Mouse (Mus musculus) layer of hippocampus, adult 9-10 months (tissue): ENCODE measurements around the gene Six6.

Experiments used
- DNase-seq: peaks from one replicate; pipeline ENCODE4 v3.0.0; 2022; ENCODE audit warnings: low spot score

Six6 gene

DNA sequence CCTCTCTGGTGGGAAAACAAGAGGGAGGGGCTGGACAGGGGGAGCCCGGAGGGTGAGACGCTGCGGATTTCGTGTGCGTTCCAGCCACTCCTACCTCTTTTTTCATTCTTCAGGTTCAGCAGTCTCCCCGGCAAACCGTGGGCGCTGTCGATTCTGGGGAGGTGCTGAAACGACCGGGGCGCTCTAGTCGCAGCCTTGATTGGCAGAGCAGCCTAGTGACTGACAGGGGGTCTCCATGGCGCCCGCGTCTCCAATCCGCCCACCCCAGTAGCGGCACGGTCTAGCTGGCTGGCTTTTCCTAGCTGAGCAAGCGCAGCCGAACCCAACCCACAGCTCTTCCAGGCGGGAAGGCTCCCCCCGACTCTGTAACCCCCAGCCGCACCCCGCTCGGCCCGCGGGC, at the start of gene Six6:
TSS of gene Six6 (plus strand) at position 277 of the 400 bp plus-strand sequence.
- no peak for DNase-seq

DNA sequence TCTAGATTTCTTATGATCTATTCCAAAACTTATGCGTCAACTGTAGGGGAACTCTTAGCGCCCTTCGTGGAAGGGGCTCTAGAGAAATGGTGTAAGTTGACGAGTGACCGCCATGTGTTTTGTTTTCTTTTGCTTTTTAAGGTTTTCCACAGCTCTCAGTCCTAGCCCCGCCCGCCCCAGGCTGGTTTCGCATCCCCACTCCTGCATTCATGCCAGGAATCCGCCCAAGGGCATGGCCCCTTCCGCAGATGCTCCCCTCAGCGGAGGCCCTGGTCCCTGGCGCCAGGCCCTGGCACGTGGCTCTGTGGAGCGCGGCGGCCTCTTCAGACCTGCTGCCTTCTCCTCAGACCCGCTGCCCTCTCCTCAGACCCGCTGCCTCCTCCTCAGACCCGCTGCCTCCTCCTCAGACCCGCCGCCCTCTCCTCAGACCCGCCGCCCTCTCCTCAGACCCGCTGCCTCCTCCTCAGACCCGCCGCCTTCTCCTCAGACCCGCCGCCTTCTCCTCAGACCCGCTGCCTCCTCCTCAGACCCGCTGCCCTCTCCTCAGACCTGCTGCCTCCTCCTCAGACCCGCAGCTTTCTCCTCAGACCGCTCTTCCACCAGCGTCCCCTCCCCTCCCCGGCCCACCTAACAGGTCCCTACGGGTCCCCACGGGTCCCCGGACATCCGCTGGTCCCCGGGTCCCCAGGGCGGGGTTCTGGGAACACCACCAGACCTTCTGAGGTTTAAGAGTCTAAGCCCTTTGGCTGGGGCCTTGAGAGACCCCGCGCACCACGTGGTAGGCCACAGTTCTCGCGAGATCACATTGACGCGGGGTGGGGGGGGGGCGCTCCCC, 22.3 kb upstream of the Six6 start:
- DNase-seq, result no peak

DNA sequence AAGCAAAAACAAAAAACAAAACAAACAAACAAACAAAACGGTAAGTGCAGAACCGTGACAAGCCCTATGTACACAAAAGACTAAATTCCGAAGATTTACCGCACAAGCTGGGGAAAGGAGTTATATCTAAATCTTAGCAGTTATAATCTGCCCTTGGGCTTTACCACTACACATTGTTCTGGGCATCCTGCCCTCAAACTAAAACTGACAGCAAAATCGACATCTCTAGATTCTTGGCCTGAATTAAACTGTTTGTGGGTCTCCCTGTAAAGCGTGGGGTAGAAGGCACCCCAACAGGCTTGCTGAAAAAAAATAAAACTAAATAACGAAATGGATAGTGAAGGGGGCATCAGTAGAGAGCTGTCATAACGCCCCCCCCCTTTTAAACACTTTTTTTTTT, 2.9 kb upstream of the Six6 start:
- DNase-seq, result no peak

DNA sequence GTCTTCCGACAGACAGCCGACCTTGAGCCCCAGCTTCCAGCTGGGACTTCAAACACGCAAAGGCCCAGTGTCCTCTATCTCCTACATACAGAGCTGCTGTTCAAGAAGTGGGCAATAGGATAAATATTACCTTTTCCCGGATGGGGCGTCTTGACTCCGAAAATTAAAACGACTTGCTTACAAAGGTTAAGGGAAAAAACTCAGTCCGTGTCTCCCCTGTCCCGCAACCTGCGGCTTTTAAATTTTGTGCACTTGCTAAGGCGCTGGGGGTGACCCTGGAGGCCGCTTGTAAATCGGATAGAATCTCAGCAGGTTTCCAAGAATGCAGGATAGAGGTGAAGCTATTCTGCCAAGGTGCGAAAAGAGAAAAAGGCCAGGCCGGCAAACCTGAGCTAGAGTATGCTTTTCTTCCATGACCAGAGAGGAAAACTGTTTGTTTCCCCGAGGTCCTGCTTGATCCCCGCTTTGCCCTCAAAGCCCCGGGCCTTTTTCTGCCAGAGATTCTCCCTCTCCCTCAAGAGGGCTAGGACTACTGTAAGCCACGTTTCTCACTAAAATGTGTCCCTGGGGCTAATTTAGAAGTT, 2.1 kb upstream of the Six6 start:
- DNase-seq, result no peak

DNA sequence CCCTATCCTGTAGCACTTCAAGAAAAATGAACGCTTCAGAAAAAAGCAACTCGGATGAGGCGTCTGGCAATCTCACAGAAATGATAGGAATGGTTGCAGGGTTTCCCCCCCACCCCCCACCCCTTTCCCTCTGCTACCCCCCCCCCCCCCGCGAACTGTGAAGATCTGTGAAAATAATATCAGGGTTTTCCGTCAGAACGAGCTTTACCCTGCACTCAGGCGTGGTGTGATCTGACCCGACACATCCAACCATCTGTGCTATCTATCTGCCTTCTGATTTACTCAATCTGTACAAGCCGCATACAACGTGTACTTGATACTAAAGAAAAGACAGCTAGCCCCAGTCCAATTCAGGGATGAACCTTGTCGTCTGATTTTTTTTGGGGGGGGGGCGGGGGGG, 1.5 kb upstream of the Six6 start:
- DNase-seq, result no peak

DNA sequence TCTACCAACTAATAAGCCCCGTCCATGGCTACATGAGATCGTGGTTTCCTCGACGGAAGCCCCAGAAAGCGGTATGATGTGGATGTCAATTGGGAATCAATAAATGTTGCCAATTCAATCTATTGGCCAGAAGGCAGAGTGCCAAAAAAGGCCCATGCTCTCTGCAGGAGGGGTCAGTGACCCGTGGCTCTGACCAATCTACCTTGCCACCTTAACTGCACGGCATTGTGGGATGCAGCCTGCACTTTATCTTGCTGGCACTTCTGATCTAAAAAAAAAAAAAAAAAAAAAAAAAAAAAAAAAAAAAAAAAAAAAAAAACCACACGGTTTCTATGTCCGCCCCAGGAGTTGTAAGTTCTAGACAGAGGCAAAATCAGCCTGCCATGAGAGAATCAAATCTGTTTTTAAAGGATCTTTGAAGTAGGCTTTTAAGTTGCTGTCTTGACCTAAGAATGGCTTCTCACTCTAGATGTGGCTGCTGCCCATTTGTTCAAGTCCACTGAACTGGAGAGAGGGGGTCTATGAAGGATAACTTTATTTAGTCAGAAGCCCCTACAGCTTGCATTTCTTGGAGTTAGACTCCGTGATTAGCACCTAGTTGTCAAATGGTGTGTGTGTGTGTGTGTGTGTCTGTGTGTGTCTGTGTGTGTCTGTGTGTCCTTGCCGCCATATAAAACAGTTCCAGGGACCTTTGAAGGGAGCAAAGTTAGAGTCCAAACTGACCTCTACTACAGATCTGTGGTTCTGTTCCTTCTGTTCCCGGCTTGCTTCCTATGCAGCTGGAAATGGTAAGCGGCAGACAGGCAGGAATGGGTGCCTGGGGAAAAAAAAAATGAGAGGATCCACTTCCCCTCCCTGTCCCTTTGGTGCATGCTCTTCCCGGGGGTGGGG, 847 bp upstream of the Six6 start:
- DNase-seq, result no peak

DNA sequence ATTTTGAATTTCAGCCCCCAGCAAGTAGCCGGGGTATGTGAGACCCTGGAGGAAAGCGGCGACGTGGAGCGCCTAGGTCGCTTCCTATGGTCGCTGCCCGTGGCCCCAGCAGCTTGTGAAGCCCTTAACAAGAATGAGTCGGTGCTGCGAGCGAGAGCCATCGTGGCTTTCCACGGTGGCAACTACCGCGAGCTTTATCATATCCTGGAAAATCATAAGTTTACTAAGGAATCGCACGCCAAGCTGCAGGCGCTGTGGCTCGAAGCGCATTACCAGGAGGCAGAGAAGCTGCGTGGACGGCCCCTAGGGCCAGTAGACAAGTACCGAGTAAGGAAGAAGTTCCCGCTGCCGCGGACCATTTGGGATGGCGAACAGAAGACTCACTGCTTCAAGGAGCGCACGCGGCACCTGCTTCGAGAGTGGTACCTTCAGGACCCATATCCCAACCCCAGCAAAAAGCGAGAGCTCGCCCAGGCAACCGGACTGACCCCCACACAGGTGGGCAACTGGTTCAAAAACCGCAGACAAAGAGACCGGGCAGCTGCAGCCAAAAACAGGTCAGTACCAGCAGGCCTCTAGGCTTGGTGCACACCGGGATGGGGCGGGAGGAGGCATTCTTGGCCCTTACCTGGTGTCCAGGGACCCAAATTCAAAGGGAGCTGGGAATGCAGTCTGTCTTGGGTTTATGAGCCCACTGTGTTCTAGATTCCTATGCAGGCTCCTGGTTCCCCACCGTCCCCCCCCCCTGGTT, 554 bp downstream of the Six6 start, which contains the start of gene 4930447C04Rik:
TSS of gene 4930447C04Rik (minus strand) at position 704 of the 751 bp plus-strand sequence.
- no peak for DNase-seq

DNA sequence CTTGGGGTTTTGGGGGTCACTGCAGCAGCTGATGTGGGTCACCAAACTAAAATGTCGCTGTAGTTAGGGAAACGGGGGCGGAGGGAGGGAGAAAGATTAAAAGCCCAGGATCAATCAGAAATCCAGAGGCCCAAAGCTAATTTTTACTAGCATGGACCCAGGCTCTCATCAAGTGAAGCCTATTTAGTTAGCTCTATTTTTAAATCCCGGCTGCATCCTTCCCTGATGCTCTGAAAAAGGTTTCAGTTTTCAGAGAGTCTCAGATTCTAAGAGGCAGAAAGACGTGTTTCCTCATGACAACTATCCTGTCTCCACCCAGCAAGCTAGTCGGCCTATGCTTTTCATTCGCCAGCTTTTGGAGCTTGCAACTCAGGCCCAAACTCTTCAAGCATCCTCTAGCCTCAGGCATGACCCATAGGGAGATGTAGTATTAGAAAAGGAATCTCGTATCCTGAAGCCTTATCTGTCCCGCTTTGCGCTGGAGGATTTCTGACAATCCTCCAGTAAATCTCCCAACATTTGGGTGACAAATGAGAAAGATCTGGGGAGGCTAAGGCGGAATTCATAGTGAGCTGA, 1.2 kb downstream of the Six6 start:
- DNase-seq, result no peak

DNA sequence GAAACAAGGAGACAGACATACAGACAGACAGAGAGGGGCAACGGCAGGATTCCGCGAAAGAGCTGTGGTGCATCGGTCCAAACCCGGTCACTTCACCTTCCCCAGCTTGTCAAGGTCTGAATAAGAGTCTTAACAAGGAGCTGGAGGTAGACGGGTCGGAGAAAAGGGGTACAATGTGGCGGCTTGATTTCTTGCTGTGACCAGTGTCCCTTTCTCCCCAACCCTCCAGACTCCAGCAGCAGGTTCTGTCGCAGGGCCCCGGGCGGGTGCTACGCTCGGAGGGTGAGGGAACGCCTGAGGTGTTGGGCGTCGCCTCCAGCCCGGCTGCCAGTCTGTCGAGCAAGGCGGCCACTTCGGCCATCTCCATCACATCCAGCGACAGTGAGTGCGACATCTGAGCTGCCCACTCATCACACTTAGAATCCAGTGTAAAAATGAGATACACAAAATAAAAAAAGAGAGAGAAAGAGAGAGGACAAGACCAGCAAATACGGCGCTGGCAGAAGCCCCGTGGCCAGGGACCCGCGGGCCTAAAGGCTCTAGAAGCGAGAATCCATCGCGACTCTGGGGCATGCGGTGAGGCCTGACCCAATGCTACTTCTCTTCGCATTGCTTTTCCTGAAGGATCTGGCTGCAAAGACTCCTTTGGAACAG, 1.8 kb downstream of the Six6 start:
- no peak for DNase-seq

DNA sequence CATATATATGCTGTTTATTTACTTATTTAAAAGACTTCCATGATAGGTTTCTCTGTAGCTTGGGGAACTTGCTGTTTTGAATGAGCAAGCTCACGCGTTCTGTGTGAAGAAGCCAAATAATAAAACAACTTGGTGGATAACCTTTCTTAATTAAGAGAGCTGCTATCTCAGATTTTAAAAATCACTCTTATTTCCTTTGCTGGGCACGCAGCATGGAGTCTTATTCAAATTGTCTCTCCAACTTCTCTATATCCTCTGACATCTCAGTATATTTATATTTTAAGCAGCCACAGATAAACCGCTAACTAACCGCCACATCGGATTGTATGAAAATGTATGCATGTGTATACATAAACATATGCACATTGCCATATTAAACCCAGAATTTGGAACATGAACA, 2.5 kb downstream of the Six6 start:
- no peak for DNase-seq

DNA sequence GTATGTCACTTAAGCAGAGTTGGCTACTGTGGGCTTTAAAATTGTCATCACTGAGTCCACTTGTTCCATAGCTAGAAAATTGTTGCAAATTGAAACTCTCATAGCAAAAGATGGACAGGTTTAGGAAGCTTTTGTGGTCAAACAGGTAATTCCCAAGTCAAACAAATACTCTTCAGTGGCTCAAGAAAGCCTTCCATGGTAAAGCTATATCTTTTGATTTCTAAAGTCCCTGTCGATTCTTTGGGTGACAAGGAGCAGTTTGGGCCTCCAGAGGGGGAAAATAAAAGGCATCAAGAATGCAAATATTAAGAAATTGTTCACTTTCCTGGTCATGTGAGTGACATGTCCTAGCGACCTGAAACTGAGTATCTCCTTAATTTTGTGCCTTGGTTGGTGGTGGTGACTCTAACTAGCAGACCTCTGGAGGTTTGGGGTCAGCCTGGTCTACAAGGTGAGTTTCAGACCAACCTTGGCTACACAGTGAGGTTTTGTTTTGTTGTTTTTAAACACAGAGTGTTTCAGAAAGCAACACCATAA, 4.0 kb downstream of the Six6 start:
- no peak for DNase-seq

DNA sequence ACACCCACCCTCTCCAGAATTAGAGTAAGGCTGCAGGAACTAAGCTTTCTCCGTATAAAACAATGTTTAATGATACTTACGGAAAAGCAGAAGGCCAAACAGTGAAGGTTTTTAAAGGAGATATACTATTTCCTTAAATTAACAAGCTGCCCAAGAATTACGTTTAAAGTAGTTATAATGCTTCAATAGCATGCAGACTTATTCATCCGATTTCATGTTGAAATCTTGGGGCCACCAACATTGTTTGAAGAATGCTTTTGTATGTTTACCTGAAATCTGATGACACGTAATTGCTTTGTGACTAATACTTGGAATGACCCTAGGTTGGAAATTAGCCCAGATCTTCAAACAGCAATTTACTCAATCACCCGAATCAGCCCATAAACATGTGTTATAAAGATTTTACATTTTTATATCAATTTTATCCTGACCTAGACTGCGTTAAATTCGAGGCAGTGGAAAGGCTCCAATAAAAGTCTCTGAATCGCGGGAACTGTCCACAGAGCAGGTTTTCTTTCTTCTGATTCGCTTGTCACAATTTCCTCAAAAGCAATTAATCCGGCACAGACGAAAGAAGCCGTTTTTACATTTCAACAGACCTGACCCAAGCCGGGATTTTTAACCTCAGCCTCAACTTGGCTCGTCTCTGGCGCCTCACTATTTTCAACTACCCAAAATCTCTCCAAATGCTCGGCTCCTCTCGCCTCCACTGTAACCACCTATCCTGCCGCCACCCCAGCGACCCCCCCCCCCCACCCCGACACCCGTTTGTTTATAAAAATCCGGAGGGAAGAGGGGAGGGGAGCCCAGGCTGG, 4.9 kb downstream of the Six6 start:
- DNase-seq, result no peak

DNA sequence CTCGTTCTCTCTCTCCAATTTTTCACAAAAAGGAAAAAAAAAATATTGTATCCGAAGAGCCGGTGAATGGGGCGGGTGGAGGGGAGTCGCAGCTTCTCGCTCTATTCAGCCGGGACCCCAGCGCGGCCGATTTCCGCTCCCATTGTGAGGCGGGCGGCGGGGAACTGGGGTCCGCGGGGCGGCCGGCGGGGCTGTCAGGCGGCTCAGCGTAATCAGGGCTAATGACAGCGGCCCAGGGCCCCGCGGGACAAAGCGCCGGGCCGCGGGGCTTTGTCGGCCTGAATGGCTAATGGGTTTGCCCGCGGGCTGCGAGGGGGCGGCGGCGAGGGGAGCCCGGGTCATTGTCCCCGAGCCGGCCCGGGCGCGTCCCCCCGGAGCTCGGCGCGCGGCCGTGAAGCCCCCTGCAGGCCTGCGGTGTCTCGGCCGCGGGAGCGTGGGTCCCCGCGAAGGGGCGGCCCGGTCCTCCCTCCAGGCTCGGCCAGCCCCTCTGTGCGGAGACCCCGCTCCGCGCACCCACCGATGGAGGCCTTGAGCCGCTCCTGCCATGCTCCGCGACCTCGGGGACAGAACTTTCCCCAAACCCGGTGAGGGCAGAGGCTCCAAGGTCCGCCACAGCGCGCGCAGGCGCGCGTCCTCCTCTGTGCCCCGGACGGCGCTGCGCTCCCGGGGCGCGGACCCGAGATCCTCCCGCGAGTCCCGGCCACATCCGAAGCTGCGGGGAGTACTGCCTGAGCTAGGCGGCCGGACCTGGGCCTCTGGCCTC, 5.8 kb downstream of the Six6 start:
- no peak for DNase-seq

DNA sequence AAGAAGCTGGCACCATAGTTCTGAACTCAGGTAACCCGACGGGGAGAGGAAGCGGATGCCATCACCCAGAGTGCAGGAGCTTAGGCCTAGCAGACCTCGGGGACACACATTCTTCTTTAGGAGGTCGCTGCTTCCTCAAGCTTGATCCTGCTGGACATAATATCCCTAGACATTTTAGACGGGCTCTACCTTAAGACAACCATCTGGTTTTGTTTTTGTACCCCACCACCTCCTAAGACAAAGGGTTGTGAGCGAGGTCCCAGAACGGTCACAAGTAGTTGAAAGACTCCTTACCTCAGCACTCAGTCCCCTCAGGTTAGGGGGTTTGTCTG, 6.3 kb downstream of the Six6 start:
- DNase-seq, result no peak

DNA sequence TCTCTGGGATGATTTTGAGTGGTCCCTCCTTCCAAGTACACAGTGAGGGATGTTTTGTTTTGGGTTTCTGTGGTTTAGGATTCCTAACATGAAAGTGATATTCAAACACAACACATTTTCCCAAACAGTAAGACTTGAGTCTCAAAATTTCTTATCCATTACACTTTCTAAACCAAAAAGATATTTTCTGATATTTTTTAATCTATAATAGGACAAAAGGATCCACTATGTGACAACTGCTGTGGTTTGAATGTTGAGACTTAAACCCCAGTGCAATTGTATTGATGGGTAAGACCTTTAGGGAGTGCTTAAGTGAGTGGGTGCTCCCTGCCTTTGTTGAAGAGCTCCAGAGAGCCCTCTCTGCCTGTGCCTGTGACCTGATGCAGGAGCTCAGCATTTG, 7.1 kb downstream of the Six6 start:
- DNase-seq, result no peak

DNA sequence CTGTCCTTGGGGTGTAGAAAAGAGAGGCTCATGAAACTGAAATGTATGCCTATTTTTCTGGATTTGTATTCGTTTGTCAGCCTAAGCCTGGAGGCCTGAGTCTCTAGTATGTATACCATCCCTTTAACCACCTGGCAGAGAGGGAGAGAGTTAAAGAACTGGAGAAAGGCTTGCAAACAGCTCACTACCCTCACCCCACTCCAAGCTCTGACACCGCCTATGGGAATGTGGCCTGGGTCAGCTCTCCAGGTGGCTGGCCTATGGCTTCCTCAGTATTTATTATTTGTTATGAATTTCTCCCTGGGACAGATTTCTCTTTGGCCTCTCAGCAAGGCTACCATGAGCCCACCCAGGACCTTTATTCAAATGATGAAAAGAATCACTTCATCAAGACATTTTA, 7.6 kb downstream of the Six6 start:
- DNase-seq, result no peak

DNA sequence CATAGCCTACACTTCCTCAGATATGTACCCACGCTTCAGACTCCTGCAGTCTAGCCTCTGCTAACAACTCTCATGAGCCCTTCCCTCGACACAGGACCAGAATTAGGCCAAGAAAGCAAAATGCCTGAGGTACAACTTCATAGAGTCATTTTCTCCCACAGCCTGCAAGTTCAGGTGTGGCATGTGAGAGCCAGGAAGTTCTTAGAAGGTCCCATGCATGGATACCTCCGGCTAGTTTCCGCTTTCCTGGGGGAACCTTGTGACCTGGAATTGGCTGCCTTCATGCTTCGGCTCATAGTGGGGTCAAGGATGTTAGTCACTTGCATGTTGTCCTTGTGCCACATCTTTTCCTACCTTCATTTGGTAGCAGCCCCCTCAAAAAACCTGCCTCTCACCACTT, 13.4 kb downstream of the Six6 start:
- no peak for DNase-seq

DNA sequence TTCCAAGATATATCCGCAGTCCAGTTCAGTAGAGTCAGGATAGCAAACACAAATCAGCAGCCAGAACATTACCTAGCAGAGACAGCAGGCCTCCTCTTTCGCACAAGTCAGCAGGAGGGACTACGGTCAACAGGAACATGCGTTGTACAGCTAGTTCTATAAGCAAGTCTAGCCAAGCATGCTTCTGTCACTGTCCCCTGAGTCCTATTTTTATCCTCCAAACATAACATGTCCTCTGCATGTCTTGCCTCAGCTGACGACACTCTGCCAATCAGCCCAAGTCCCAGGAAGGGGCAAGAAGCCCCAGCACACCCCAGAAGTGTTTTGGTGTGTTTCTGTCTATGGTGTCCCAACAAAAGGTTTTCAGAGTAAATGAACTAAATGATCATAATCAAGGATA, 14.2 kb downstream of the Six6 start:
- no peak for DNase-seq

DNA sequence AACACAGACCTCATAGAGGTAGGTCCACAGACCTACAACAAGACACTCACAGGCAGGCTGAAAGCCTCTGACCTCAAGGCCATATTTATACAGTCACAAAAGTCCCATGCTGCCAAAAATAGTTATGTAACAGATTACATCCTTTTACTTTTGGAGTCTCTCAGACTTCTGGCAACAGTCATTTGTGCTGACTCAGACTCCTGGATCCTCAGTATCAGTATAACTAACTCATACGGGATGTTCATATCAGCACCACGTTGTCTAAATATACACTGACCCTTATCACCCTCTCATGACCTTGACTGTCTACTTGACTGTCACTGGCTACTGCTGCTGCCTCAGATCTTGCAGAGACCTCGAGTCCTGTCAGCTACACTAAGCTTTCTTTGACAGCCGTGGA, 15.2 kb downstream of the Six6 start:
- DNase-seq, result no peak
